Mouse (Mus musculus) adrenal gland, adult 8-10 months (tissue): ENCODE data around the gene Sh2d6. TPM values are rescaled to one million over a fixed set of nuclear protein-coding genes. Genes with fewer than 3 reads are reported as not detected.

Experiments
- DNase-seq: peaks from one replicate; pipeline ENCODE4 v3.0.0; 2022
- total RNA-seq, 4 experiments: library from RNA; stranded (reverse); gene quantifications; 2 replicates each; pipeline ENCODE4 v1.2.4; 2022

The Sh2d6 gene
- under 1 TPM; 0.43 to 0.52 (median 0.47) TPM for total RNA-seq

- no peak for DNase-seq
Measured at GRCm38 (mm10) chr6:72521607-72522006, at the start of gene Sh2d6. Gene Sh2d6, minus strand, starts transcription at chr6:72521707.

- no peak for DNase-seq
Measured at GRCm38 (mm10) chr6:72570644-72571397, 49.3 kb upstream of the Sh2d6 start.

GRCm38 (mm10) chr6:72568736-72569135, 47.2 kb upstream of the Sh2d6 start:
- no peak for DNase-seq

- no peak for DNase-seq
Measured at GRCm38 (mm10) chr6:72567508-72567907, 46.0 kb upstream of the Sh2d6 start.

- peak; percentile 74 for DNase-seq
Measured at GRCm38 (mm10) chr6:72566044-72566443, 44.5 kb upstream of the Sh2d6 start.

GRCm38 (mm10) chr6:72565506-72565905, 44.0 kb upstream of the Sh2d6 start:
- DNase-seq, result no peak

GRCm38 (mm10) chr6:72562894-72563293, 41.4 kb upstream of the Sh2d6 start:
- DNase-seq, result no peak

GRCm38 (mm10) chr6:72562486-72562885, 41.0 kb upstream of the Sh2d6 start:
- DNase-seq, result no peak

GRCm38 (mm10) chr6:72560801-72561200, 39.3 kb upstream of the Sh2d6 start:
- no peak for DNase-seq

GRCm38 (mm10) chr6:72553079-72553412, 31.5 kb upstream of the Sh2d6 start:
- no peak for DNase-seq

GRCm38 (mm10) chr6:72552171-72553078, 30.9 kb upstream of the Sh2d6 start:
- peak; percentile 68 for DNase-seq

- DNase-seq, result no peak
Measured at GRCm38 (mm10) chr6:72550503-72551100, 29.1 kb upstream of the Sh2d6 start.

- DNase-seq, result no peak
Measured at GRCm38 (mm10) chr6:72550025-72550424, 28.5 kb upstream of the Sh2d6 start.

GRCm38 (mm10) chr6:72549041-72549580, 27.6 kb upstream of the Sh2d6 start:
- no peak for DNase-seq

GRCm38 (mm10) chr6:72547862-72548261, 26.4 kb upstream of the Sh2d6 start:
- DNase-seq, result no peak

GRCm38 (mm10) chr6:72547121-72547520, 25.6 kb upstream of the Sh2d6 start:
- DNase-seq, result no peak

- no peak for DNase-seq
Measured at GRCm38 (mm10) chr6:72545377-72545776, 23.9 kb upstream of the Sh2d6 start.

GRCm38 (mm10) chr6:72544283-72544987, 22.9 kb upstream of the Sh2d6 start, which contains the start of gene Capg:
Gene Capg, plus strand, starts transcription at chr6:72544391.
- peak; percentile 69 for DNase-seq

- no peak for DNase-seq
Measured at GRCm38 (mm10) chr6:72543265-72543850, 21.9 kb upstream of the Sh2d6 start.

- peak; percentile 90 for DNase-seq
Measured at GRCm38 (mm10) chr6:72538562-72539031, 17.1 kb upstream of the Sh2d6 start.

- no peak for DNase-seq
Measured at GRCm38 (mm10) chr6:72537998-72538500, 16.5 kb upstream of the Sh2d6 start.
